Mouse (Mus musculus) liver, adult (tissue): ENCODE results near the gene Ankrd53.

Experiments
- GATA4 ChIP-seq: IDR thresholded peaks from 2 replicates; pipeline ENCODE4 v1.6.1; 2014; ENCODE audit warnings: mild to moderate bottlenecking, low read length; ENCODE audit not compliant: insufficient replicate concordance

Ankrd53 gene

DNA sequence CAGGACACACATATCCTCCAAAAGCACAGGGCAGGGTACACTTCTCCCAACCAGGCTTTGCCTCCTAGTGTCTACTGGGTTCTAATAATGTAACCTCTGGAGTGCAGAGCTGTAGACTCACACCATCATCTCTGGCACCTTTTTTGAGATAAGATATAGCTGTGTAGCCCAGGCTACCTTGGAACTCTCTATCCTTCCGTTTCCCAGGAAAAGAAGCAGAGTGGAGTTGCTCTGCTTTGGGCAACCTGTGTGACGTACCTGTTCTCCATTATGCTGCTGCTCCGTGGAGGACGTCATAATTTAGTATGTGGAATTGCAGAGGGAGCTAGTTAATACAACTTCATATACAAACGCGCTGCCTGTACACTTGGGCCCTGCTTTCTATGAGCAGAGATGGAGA is at the start of gene Ankrd53:
Ankrd53 (plus strand) TSS at position 301 of the 400 bp plus-strand sequence.
- TF ChIP-seq GATA4 = no peak

DNA sequence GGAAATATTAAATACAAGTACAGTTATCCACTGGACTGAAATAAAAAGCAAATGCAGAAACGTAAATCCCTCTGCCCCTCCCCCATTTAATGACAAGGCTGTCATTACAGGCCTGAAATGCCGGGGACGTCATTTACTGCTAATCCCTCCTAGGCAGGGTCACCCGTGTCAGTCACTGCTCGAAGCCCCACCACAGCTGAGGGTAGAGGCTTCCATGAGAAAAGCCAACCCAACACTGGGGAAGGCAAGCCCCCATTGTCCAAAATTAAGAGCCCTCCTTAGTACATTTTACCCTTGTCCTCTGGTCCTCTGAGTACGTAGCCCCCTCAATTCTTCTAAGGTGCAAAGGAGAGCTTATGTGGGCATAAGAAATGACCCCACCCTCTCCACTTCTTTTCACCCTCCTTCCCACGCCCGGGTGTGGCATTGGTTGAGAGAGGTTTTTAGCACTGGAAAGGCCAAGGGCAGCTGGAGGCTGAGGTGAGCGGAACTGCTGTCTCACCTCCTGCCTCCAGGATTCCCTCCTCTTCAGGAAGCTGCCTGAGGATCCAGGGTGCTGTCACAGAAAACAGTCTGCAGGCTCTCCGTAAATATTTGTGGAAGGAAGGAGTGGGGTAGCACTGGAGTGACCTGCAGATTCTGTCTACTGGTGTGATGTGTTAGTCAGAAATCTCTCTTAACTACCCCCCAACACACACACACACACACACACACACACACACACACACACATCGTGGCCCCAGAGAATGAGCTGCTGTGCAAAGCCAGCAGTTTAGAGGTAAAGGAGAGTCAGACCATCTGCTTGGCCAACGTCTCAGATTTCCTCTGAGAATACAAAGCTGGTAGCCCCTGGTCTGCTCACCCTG is 48.9 kb upstream of the Ankrd53 start:
- TF ChIP-seq GATA4 = no peak

DNA sequence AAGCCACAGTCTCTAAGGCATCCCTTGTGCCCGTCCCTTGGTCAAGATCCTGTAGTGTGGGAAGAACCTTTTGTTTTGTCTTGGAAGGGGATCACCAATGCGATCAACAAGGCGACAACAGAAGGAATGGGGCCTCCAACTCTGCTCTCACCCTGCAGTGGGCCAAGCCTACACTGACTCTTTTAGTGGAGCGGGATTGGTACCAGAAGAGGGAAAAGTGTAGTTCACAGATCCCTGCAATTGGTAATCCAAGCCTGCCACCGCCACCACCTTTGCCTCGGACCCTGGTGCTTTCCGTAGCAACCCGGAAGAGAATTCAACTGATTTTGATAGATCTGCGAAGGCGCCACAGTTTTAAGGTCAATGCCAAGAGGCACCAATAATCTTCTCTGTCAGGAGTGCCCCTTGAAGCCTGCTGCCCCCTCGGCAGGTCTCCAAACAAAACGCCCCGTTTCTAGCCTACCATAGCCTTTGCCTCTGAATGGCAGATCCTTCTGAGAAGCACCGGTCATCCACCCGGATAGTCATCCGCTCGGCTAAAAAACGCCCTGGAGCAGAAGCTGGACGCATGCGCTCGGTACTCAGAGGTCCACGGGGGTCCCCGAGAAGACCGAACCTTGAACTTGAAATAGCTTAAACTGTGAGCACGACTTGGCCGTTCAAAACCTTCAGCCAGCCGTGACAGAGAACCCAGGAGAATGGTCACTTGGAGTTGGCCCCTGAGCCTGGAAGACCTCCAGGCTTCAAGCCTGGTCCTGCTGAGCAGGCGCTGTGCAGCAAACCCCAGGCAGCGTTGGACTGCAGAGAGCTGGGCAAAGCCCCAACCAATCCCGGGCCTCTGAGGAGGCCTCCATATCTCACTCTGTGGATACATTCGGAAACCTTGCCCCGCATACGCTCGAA is 48.0 kb upstream of the Ankrd53 start:
- TF ChIP-seq GATA4 = no peak

DNA sequence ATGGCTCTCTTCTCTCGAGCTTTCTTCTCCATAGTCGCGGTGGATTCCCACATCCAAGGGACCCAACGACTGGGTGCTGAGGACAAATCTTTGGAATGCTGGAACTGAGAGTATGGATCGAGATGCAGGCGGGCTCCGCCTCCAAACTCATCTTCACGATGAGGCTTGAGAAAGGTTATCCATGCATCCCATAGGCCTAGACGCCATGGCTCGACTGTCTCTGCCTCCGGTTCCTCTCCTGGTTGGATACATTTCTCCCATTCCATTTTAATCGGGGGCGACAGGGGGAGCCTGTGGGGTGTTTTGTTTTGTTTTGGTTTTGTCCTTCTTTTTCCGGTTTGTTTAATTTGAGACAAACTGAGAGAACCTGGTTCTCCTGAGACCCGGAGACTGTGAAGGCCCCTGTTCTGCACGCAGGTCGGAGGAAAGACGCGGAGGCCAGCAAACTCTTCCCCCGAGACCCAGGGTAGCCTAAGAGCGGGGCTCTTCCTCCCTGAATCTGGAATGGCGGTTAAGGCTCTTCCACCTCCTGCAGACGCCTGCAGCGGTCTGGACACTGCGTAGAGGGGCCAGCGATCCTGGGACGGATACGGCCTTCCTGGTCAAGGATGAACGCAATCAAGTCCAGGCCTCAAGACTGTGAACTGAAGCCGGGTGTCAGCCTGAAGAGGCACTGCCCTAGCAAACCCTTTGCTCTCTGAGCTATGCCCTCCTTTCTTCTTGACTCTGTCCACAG is 46.8 kb upstream of the Ankrd53 start:
- no peak for TF ChIP-seq GATA4

DNA sequence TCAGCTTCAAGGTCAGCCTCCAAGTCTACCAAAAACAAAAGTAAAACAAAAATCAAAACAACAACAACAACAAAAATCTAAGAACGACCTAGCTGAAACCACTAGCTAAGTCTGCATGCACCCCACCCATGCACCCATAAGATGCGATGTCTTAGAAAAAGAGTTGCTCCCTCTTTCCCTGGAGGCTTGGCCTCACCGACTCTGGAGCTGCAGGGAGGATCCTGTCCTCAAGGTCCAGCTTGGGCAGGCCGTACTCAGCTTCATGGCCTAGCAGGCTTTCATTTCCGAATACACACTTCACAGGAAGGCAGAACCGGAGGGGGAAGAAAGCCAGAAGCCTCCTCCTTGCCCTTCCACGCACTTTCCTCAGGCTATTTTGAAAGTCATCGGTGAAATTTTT is 45.4 kb upstream of the Ankrd53 start:
- no peak for TF ChIP-seq GATA4

DNA sequence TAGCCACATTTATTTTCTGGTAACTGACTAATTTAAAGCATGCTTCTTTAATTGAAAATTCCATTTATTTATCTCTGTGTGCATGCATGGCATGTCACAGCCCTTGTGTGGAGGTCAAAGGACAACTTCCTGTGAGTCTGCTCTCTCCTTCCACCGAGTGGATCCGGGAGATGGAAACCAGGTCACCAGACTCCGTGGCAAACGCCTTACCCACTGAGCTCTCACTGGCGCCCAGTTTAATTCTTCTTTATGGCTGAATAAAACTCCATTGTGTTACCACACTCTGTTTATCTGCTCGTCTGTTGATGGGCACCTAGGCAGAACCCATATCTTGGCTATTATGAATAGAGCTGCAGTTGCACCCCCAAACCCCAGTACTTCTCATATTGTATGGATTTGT is 39.9 kb upstream of the Ankrd53 start:
- no peak for TF ChIP-seq GATA4

DNA sequence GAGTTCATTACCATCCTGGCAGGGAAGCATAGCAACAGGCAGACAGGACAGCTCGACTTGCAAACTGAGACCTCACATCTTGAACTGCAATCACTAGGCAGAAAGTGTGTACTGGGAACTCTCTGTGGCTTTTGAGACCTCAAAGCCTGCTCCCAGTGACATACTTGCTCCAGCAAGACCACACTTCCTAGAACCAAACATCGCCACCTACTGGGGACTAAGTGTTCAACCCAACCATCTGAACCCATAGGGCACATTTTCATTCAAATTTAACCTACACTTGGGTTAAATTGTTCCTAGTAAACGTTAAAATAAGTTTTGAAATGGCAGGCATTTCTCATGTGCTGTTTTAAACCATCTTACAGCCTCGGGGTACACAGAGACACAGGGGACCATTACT is 35.3 kb upstream of the Ankrd53 start:
- no peak for TF ChIP-seq GATA4

DNA sequence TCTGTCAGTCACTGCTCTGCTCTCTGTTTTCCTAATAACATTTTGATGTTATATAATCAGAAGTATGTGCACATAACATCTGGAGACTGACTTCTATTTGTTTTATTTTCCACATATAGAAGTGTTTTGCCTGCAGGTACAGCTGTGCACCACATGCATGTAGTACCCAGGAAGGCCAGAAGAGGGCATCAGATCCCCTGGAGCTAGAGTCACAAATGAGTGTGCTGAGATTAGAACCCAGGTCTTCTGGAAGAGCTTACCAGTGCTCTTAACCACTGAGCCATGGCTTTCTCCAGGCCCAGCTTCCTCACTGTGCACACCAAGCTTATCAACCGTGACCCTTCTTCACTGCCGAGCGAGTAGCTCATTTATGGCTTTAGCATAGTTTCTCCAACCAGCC is 34.0 kb upstream of the Ankrd53 start:
- no peak for TF ChIP-seq GATA4

DNA sequence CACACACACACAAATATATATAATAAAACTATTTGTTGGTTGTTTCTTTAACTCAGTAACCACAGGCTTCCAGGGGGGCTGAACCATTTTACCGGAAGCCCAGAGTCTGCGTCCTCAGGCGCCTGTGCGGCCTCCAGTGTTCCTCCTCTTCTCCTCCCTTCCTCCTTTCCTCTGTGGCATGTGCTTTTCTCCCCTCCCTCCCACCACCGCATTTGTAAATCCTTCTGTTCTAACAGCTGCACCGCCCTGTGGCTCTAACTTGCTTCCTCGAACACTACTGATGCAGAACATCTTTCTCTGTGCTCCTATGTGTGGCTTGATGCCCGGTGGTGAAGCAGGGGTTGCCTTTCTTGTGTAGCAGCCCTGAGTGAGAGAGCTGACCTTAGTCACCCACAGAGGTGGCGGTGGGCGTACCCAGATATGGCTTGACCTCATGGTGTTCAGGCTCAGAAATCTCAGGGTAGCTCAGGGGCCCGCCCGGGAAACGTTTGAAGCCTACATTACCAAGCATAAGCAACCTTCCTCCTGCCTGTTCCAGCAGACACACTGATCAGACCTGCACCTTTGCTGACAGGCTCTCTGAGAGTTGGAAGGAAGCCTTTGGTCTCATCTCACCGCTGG is 33.0 kb upstream of the Ankrd53 start:
- no peak for TF ChIP-seq GATA4

DNA sequence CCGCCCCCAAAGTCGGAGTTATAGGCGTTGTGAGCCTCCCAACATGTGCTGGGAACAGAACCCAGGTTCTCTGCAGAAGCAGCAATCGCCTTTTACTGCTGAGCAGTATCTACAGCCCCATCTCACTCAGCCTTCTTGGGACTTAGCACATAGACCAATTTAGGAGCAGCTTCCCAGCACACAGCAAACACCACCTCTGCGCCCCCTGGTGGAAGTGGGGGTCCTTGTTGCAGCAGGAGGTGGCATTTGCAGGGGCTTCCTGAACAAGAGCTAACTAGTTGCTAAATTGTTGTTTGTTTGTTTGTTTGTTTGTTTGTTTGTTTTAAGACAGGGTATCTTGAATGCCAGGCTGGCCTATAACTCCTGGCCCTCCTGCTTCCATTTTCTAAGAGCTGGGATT is 31.3 kb upstream of the Ankrd53 start:
- TF ChIP-seq GATA4 = no peak

DNA sequence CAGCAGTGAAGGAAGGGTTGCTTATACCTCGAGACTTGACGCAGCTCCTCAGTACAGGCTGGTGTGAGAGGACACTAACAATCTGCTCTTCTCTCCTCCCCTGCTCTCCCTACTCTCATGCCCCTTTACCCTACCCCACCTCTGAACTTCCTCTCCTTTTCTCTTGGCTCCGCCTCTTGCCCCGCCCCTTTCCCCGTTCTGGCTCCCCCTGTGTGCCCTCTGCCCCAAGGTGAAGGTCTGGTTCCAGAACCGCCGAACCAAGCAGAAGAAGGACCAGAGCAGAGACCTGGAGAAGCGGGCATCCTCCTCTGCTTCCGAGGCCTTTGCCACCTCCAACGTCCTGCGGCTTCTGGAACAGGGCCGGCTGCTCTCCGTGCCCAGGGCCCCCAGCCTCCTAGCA is 25.1 kb upstream of the Ankrd53 start:
- TF ChIP-seq GATA4 = no peak

DNA sequence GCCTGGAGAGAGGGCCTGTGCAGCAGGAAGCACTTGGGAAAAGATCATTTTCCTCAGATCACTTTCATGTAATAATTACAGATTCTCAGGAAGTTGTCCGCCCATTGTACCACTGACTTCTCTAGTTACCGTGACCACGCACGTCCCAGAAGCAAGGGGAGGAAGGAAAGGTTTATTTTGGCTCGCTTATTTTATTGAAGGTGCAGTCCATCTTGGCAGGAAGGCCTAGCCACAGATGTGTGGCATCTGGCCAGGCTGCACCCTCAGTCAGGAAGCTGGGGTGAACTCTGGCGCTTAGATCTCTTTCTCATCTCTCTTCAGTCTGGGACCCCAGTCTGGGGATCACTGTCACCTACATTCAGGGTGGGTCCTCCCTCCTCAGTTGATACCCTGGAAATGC is 23.8 kb upstream of the Ankrd53 start:
- TF ChIP-seq GATA4 = no peak

DNA sequence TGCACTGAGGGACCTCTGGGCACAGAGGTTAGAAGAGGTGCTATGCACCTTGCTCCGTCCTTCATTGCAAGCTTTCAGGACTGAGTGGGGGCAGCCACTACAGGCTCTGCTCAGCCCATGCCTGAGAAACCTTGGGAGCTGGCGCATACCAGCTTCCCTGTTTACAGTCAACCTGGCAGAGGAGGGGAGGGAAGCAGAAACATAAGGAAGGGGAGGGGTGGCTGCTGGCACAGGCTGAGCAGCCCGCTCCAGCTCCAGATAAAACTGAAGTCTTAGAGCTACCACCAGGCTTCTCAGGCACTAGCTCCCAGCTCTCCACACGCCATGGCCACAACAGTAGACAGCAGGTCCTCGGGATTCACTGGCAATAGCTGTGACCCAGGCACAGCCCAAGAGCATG is 19.7 kb upstream of the Ankrd53 start, which contains the start of gene Atp6v1b1:
Atp6v1b1 (plus strand) TSS at position 230 of the 400 bp plus-strand sequence.
- TF ChIP-seq GATA4 = no peak

DNA sequence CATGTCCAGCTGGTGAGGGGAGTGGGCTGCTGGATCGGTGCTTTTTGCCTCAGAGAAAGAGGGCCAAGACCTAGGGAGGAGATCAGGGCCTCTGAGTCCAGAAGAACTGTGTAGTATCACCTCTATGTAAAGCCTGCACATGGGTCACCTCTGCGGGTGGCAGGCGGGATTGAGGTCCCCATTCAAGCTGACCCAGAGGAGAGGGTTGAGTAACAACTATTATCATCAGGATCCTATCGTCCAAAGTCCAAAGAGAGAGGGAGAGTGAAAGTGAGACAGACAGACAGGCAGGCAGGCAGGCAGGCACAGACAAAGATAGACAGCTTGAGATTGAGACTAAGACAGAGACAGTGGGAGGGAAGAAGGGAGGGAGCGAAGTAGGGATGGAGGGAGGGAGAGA is 19.2 kb upstream of the Ankrd53 start:
- TF ChIP-seq GATA4 = no peak

DNA sequence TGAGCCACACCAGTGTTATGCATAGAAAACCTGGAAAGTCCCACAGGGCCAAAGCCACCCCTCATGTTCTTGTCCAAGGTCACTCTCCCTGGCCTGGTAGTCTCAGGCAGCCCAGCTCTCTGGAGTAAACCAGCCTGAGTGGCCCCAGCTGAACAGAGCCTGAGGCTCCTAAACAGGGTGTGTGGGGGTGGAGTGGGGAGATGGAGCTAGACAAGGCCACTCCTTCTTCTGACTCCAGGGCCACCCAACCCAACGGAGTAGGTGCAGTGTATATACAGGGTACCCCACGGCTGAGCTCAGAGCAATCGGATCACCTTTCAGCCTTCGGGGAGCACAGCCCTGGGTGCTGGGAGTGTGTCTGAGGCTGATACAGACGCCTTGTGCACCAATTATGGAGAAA is 18.3 kb upstream of the Ankrd53 start:
- no peak for TF ChIP-seq GATA4
